Mouse (Mus musculus) hindbrain, embryonic 16.5 days (tissue): Measurements from ENCODE around the gene Timm29. TPM values are rescaled to one million over a fixed set of nuclear protein-coding genes. Genes with fewer than 3 reads are reported as not detected.
A peak's percentile ranks its signal among the peaks of the same experiment; 100 is the strongest.

Experiments used
- ATAC-seq: fragments of 200-750 bp; cut with Nextera tagmentation; 2 replicates; pipeline ENCODE4 v1.8.0; 2017; ENCODE audit warnings: moderate TSS enrichment, moderate library complexity
- H3K27ac ChIP-seq: fragments of 300-500 bp; sonication (generic); 2 replicates; pipeline ENCODE4 v1.5.1; 2014; ENCODE audit warnings: low read depth, mild to moderate bottlenecking, control low read depth, low read length, moderate library complexity
- H3K27me3 ChIP-seq: fragments of 300-500 bp; sonication (generic); replicated peaks from 2 replicates; pipeline ENCODE4 v1.6.1; 2014; ENCODE audit warnings: low read length; ENCODE audit not compliant: control insufficient read depth, insufficient read depth
- H3K36me3 ChIP-seq: fragments of 300-500 bp; sonication (generic); 2 replicates; pipeline ENCODE4 v1.6.1; 2014; ENCODE audit warnings: mild to moderate bottlenecking, low read length, moderate library complexity, mixed read lengths; ENCODE audit not compliant: control insufficient read depth, insufficient read depth
- H3K4me1 ChIP-seq: fragments of 300-500 bp; sonication (generic); 2 replicates; pipeline ENCODE4 v1.6.1; 2014; ENCODE audit warnings: low read depth, low read length; ENCODE audit not compliant: control insufficient read depth, insufficient read depth
- H3K4me2 ChIP-seq: fragments of 300-500 bp; sonication (generic); 2 replicates; pipeline ENCODE4 v1.6.1; 2014; ENCODE audit warnings: mild to moderate bottlenecking, low read length, control low read depth, moderate library complexity
- H3K4me3 ChIP-seq: fragments of 300-500 bp; sonication (generic); 2 replicates; pipeline ENCODE4 v1.5.1; 2014; ENCODE audit warnings: mild to moderate bottlenecking, low read length, control low read depth, moderate library complexity
- H3K9ac ChIP-seq: fragments of 300-500 bp; sonication (generic); 2 replicates; pipeline ENCODE4 v1.6.1; 2014; ENCODE audit warnings: low read depth, mild to moderate bottlenecking, control low read depth, low read length, moderate library complexity
- H3K9me3 ChIP-seq: fragments of 300-500 bp; sonication (generic); 2 replicates; pipeline ENCODE4 v1.6.1; 2014; ENCODE audit warnings: mild to moderate bottlenecking, low read length, moderate library complexity; ENCODE audit not compliant: control insufficient read depth
- WGBS: fragments of 180-500 bp; shearing (Covaris S2); extraction: QIAGEN DNeasy Blood & Tissue Kit; methylation state at CpG from one replicate; pipeline ENCODE4 v1.1.7; 2014; 5-methylcytosine and 5-hydroxymethylcytosine counted together
- polyA plus RNA-seq: library from polyadenylated mRNA; unstranded; fragments of >200 nt; fragmentation: Nextera tagmentation; extraction: Ambion mirVana; gene quantifications from 2 replicates; pipeline ENCODE4 v1.2.1, GENCODE M21; 2015

The Timm29 gene
- polyA plus RNA-seq, 1 experiment from 2014 or later, result 51.8 TPM

GRCm38 (mm10) chr9:21605865-21606264, 13.3 kb downstream of the Timm29 start:
- Histone ChIP-seq H3K9ac (no peak overlapping the region), H3K36me3 (no peaks in the 10 kb centered on the region)
- 76% methylated on average over 5 of the region's 5 CpGs for WGBS

GRCm38 (mm10) chr9:21606648-21607047, 14.1 kb downstream of the Timm29 start:
- WGBS, result 67% methylated on average over 1 of the region's 1 CpGs
- no peaks in the 10 kb centered on the region for H3K9me3 ChIP-seq
- H3K27me3 ChIP-seq, result no peaks in the 10 kb centered on the region
- no peak overlapping the region for H3K4me3 ChIP-seq
- ATAC-seq, result no peak
- H3K9ac ChIP-seq, result no peak overlapping the region
- H3K4me2 ChIP-seq, result no peak overlapping the region
- no peak overlapping the region for H3K27ac ChIP-seq
- no peaks in the 10 kb centered on the region for H3K36me3 ChIP-seq
- H3K4me1 ChIP-seq, result no peaks in the 10 kb centered on the region

More at GRCm38 (mm10) chr9:21605865-21606264, 13.3 kb downstream of the Timm29 start:
- Histone ChIP-seq H3K27me3 (no peaks in the 10 kb centered on the region), H3K27ac (no peak overlapping the region), H3K4me1 (no peaks in the 10 kb centered on the region), H3K4me2 (no peak overlapping the region), H3K9me3 (no peaks in the 10 kb centered on the region), H3K4me3 (no peak overlapping the region)
- ATAC-seq, result no peak

- Histone ChIP-seq H3K4me1 (no peaks in the 10 kb centered on the region), H3K9ac (no peak overlapping the region)
- no peak for ATAC-seq
Measured at GRCm38 (mm10) chr9:21609861-21610260, 17.3 kb downstream of the Timm29 start.

GRCm38 (mm10) chr9:21614864-21615616, 22.5 kb downstream of the Timm29 start:
- H3K36me3 ChIP-seq, result no peaks in the 10 kb centered on the region
- 76% methylated on average over 15 of the region's 15 CpGs for WGBS

More at GRCm38 (mm10) chr9:21609861-21610260, 17.3 kb downstream of the Timm29 start:
- H3K9me3 ChIP-seq, result no peaks in the 10 kb centered on the region
- H3K27me3 ChIP-seq, result no peaks in the 10 kb centered on the region
- no peaks in the 10 kb centered on the region for H3K36me3 ChIP-seq
- no peak overlapping the region for H3K4me2 ChIP-seq
- 90% methylated on average over 1 of the region's 1 CpGs for WGBS
- H3K4me3 ChIP-seq, result no peak overlapping the region
- no peak overlapping the region for H3K27ac ChIP-seq

GRCm38 (mm10) chr9:21615617-21616231, 23.2 kb downstream of the Timm29 start, which contains the start of gene Smarca4:
Gene Smarca4 (plus strand): TSS chr9:21616169.
- Histone ChIP-seq H3K27ac (peak within 1 kb of the TSS; percentile 98), H3K4me3 (peak within 1 kb of the TSS; percentile 72), H3K9me3 (no peaks in the 10 kb centered on the region), H3K36me3 (no peaks in the 10 kb centered on the region), H3K4me2 (peak within 1 kb of the TSS; percentile 80), H3K27me3 (no peaks in the 10 kb centered on the region), H3K9ac (peak within 1 kb of the TSS; percentile 89), H3K4me1 (peaks cover 13% of the 10 kb centered on the region)
- WGBS, result under 1% methylated on average over 44 of the region's 45 CpGs
- ATAC-seq, result peak; percentile 96

More at GRCm38 (mm10) chr9:21614864-21615616, 22.5 kb downstream of the Timm29 start:
- Histone ChIP-seq H3K27me3 (no peaks in the 10 kb centered on the region), H3K4me1 (peaks cover 13% of the 10 kb centered on the region), H3K9ac (peak overlapping the region; percentile 84), H3K9me3 (no peaks in the 10 kb centered on the region), H3K27ac (peak overlapping the region; percentile 96), H3K4me2 (peak overlapping the region; percentile 80), H3K4me3 (peak overlapping the region; percentile 72)
- ATAC-seq, result no peak

- Histone ChIP-seq H3K27me3 (no peaks in the 10 kb centered on the region), H3K4me1 (peaks cover 13% of the 10 kb centered on the region), H3K9me3 (no peaks in the 10 kb centered on the region), H3K36me3 (no peaks in the 10 kb centered on the region), H3K4me2 (peak overlapping the region; percentile 80), H3K4me3 (peak overlapping the region; percentile 72), H3K9ac (peak overlapping the region; percentile 89), H3K27ac (peak overlapping the region; percentile 98)
- peak; percentile 84 for ATAC-seq
- WGBS, result under 1% methylated on average over 54 of the region's 57 CpGs
Measured at GRCm38 (mm10) chr9:21616232-21616781, 23.8 kb downstream of the Timm29 start.

- no peaks in the 10 kb centered on the region for H3K27me3 ChIP-seq
- H3K4me3 ChIP-seq, result peak overlapping the region; percentile 72
- ATAC-seq, result no peak
- H3K27ac ChIP-seq, result peak overlapping the region; percentile 98
- peaks cover 13% of the 10 kb centered on the region for H3K4me1 ChIP-seq
- H3K36me3 ChIP-seq, result no peaks in the 10 kb centered on the region
- H3K9me3 ChIP-seq, result no peaks in the 10 kb centered on the region
- H3K9ac ChIP-seq, result peak overlapping the region; percentile 89
- H3K4me2 ChIP-seq, result peak overlapping the region; percentile 80
- WGBS, result 2% methylated on average over 10 of the region's 10 CpGs
Measured at GRCm38 (mm10) chr9:21617066-21617465, 24.5 kb downstream of the Timm29 start.

- peaks cover 13% of the 10 kb centered on the region for H3K4me1 ChIP-seq
- no peaks in the 10 kb centered on the region for H3K36me3 ChIP-seq
- H3K9ac ChIP-seq, result no peak overlapping the region
- no peaks in the 10 kb centered on the region for H3K9me3 ChIP-seq
- H3K4me3 ChIP-seq, result no peak overlapping the region
- ATAC-seq, result no peak
- 84% methylated on average over 4 of the region's 4 CpGs for WGBS
- H3K27me3 ChIP-seq, result no peaks in the 10 kb centered on the region
- no peak overlapping the region for H3K4me2 ChIP-seq
- H3K27ac ChIP-seq, result no peak overlapping the region
Measured at GRCm38 (mm10) chr9:21620229-21620628, 27.7 kb downstream of the Timm29 start.

GRCm38 (mm10) chr9:21622676-21623075, 30.2 kb downstream of the Timm29 start:
- H3K36me3 ChIP-seq, result no peaks in the 10 kb centered on the region

More at GRCm38 (mm10) chr9:21622676-21623075, 30.2 kb downstream of the Timm29 start:
- H3K4me3 ChIP-seq, result no peak overlapping the region
- peaks cover 13% of the 10 kb centered on the region for H3K4me1 ChIP-seq
- no peak overlapping the region for H3K9ac ChIP-seq
- WGBS, result 100% methylated on average over 1 of the region's 1 CpGs
- ATAC-seq, result no peak
- H3K27ac ChIP-seq, result no peak overlapping the region
- H3K9me3 ChIP-seq, result no peaks in the 10 kb centered on the region
- H3K4me2 ChIP-seq, result no peak overlapping the region
- H3K27me3 ChIP-seq, result no peaks in the 10 kb centered on the region
